21 mouse cellular contexts compared by ENCODE assay signal in the genomic region with DNA sequence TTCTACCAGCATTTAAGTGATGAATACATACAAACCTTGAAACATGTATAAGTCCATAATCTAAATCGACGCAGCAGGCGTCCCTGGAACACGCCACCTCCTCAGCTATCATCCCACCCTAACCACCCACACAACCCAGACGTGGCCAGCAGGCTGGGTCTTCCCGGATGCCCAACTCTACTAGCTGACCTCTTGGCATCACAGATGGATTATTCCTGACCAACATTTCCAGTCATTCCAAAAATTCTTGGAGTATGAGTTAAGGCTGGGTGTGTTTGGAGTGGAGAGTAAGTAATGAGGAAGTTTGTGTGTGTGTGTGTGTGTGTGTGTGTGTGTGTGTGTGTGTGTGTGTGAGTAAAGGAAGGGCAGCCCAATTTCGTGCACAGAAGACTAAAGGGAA. TPM values are rescaled to one million over a fixed set of nuclear protein-coding genes. Genes with fewer than 3 reads are reported as not detected.
"Had no signal": no experiment of that assay in that cellular context is flagged by ENCODE, and none has a peak within 500 bp of the region (broad histone marks: within the 10 kb centered on the region; RNA-seq: fewer than 3 reads in every experiment).

No protein-coding gene starts in this region.

- H3K9me3 ChIP-seq: liver, embryonic 15.5 days; lung, embryonic 15.5 days; megakaryocyte, embryonic 14.5 days; midbrain, embryonic 13.5 days; midbrain, embryonic 15.5 days; neural tube, embryonic 13.5 days; neural tube, embryonic 15.5 days; stomach, embryonic 15.5 days had no signal

- H3K4me3 ChIP-seq: liver, embryonic 15.5 days; lung, embryonic 15.5 days; megakaryocyte, embryonic 14.5 days; midbrain, embryonic 13.5 days; midbrain, embryonic 15.5 days; myocyte; neural tube, embryonic 13.5 days; neural tube, embryonic 15.5 days; stomach, embryonic 15.5 days had no signal

- H3K27me3 ChIP-seq: liver, embryonic 15.5 days; lung, embryonic 15.5 days; megakaryocyte, embryonic 14.5 days; midbrain, embryonic 13.5 days; midbrain, embryonic 15.5 days; neural tube, embryonic 13.5 days; neural tube, embryonic 15.5 days; stomach, embryonic 15.5 days had no signal

- DNase-seq: liver, postnatal 0 days; lung, adult 2 months; lung, postnatal 14 days; lung, postnatal 36 days; right cerebral cortex, postnatal 14 days; thymus, adult 2 months; thymus, postnatal 25 days; thymus, postnatal 4 days had no signal

- H3K4me2 ChIP-seq: liver, embryonic 15.5 days; lung, embryonic 15.5 days; midbrain, embryonic 11.5 days; midbrain, embryonic 13.5 days; midbrain, embryonic 15.5 days; neural tube, embryonic 13.5 days; neural tube, embryonic 15.5 days; stomach, embryonic 15.5 days had no signal

- H3K27ac ChIP-seq: liver, embryonic 15.5 days; lung, embryonic 15.5 days; macrophage; midbrain, embryonic 13.5 days; midbrain, embryonic 15.5 days; neural tube, embryonic 13.5 days; neural tube, embryonic 15.5 days; stomach, embryonic 15.5 days; stomach, postnatal 0 days had no signal

- H3K9ac ChIP-seq: liver, embryonic 15.5 days; liver, postnatal 0 days; lung, embryonic 15.5 days; midbrain, embryonic 13.5 days; midbrain, embryonic 15.5 days; neural tube, embryonic 13.5 days; neural tube, embryonic 15.5 days; stomach, embryonic 15.5 days had no signal

- H3K4me1 ChIP-seq: liver, embryonic 15.5 days; lung, embryonic 15.5 days; midbrain, embryonic 13.5 days; midbrain, embryonic 15.5 days; neural tube, embryonic 13.5 days; neural tube, embryonic 15.5 days; stomach, embryonic 15.5 days had no signal

RNA-seq across cellular contexts. Expression of a gene that starts 57.7 kb away (rescaled TPM):
- total RNA-seq: megakaryocyte progenitor cell, adult 5-6 weeks had no signal
- polyA plus RNA-seq: macrophage had no signal
